Mouse (Mus musculus) limb, embryonic 11.5 days (tissue): ENCODE results near the gene Rapgef1. TPM values are rescaled to one million over a fixed set of nuclear protein-coding genes. Genes with fewer than 3 reads are reported as not detected.

Experiments used
- ATAC-seq: fragments of 200-750 bp; cut with Nextera tagmentation; 2 replicates; pipeline ENCODE4 v1.8.0; 2017; ENCODE audit warnings: low read depth; ENCODE audit not compliant: insufficient number of reproducible peaks, low FRiP score, low TSS enrichment
- DNase-seq: peaks from one replicate; pipeline ENCODE4 v3.0.0-alpha.2; 2015; ENCODE audit warnings: low spot score
- H3K27ac ChIP-seq: fragments of 300-500 bp; sonication (generic); replicated peaks from 2 replicates; pipeline ENCODE4 v1.5.1; 2014; ENCODE audit warnings: low read depth, mild to moderate bottlenecking, low read length
- H3K27me3 ChIP-seq: fragments of 300-500 bp; sonication (generic); 2 replicates; pipeline ENCODE4 v1.6.1; 2014; ENCODE audit warnings: mild to moderate bottlenecking, low read length, mixed read lengths; ENCODE audit not compliant: control insufficient read depth, insufficient read depth
- H3K36me3 ChIP-seq: fragments of 300-500 bp; sonication (generic); 2 replicates; pipeline ENCODE4 v1.6.1; 2014; ENCODE audit warnings: mild to moderate bottlenecking, low read length, moderate library complexity, mixed read lengths; ENCODE audit not compliant: control insufficient read depth, insufficient read depth
- H3K4me1 ChIP-seq: fragments of 300-500 bp; sonication (generic); 2 replicates; pipeline ENCODE4 v1.6.1; 2014; ENCODE audit warnings: low read length, mixed read lengths; ENCODE audit not compliant: control insufficient read depth, insufficient read depth
- H3K4me2 ChIP-seq: fragments of 300-500 bp; sonication (generic); 2 replicates; pipeline ENCODE4 v1.6.1; 2014; ENCODE audit warnings: low read depth, mild to moderate bottlenecking, moderate library complexity; ENCODE audit not compliant: severe bottlenecking
- H3K4me3 ChIP-seq: fragments of 300-500 bp; sonication (generic); 2 replicates; pipeline ENCODE4 v1.5.1; 2014; ENCODE audit warnings: low read depth, low read length
- H3K9ac ChIP-seq: fragments of 300-500 bp; sonication (generic); 2 replicates; pipeline ENCODE4 v1.6.1; 2014; ENCODE audit warnings: mild to moderate bottlenecking, low read length
- H3K9me3 ChIP-seq: fragments of 300-500 bp; sonication (generic); 2 replicates; pipeline ENCODE4 v1.6.1; 2016; ENCODE audit warnings: low read length; ENCODE audit not compliant: control insufficient read depth
- WGBS: fragments of 180-500 bp; shearing (Covaris S2); extraction: QIAGEN DNeasy Blood & Tissue Kit; methylation state at CpG from one replicate; pipeline ENCODE4 v1.1.7; 2014; 5-methylcytosine and 5-hydroxymethylcytosine counted together
- polyA plus RNA-seq: library from polyadenylated mRNA; unstranded; fragments of >200 nt; fragmentation: Nextera tagmentation; extraction: Ambion mirVana; gene quantifications from 2 replicates; pipeline ENCODE4 v1.2.1, GENCODE M21; 2014

Rapgef1 gene
- polyA plus RNA-seq, 1 experiment from 2014 or later = 17.1 TPM

- no peak overlapping the region for H3K27ac ChIP-seq
- ATAC-seq (no peak), DNase-seq (no peak)
- 84% methylated on average over 5 of the region's 5 CpGs for WGBS
- H3K27me3 ChIP-seq = no peaks in the 10 kb centered on the region
- no peaks in the 10 kb centered on the region for H3K9me3 ChIP-seq
- H3K4me1 ChIP-seq = peaks cover 2% of the 10 kb centered on the region; the same call in 1 of the 2 replicates
- no peak overlapping the region for H3K4me3 ChIP-seq
- no peak overlapping the region for H3K9ac ChIP-seq
- H3K36me3 ChIP-seq = no peaks in the 10 kb centered on the region
- H3K4me2 ChIP-seq = no peak overlapping the region
Measured at GRCm38 (mm10) chr2:29651876-29652275, 32.4 kb downstream of the Rapgef1 start.

- H3K27me3 ChIP-seq = no peaks in the 10 kb centered on the region
- no peak overlapping the region for H3K4me3 ChIP-seq
- H3K4me2 ChIP-seq = no peak overlapping the region
- ATAC-seq = no peak
- WGBS = 92% methylated on average over 5 of the region's 5 CpGs
- H3K9ac ChIP-seq = no peak overlapping the region
- H3K27ac ChIP-seq = no peak overlapping the region
- H3K9me3 ChIP-seq = no peaks in the 10 kb centered on the region
- DNase-seq = no peak
- peaks cover 2% of the 10 kb centered on the region; the same call in 1 of the 2 replicates for H3K4me1 ChIP-seq
- H3K36me3 ChIP-seq = no peaks in the 10 kb centered on the region
Measured at GRCm38 (mm10) chr2:29655433-29655832, 35.9 kb downstream of the Rapgef1 start.

GRCm38 (mm10) chr2:29656095-29656494 lies 36.6 kb downstream of the Rapgef1 start:
- no peak overlapping the region for H3K4me2 ChIP-seq
- no peak overlapping the region for H3K4me3 ChIP-seq
- H3K9me3 ChIP-seq = no peaks in the 10 kb centered on the region
- peaks cover 8% of the 10 kb centered on the region for H3K4me1 ChIP-seq
- 85% methylated on average over 1 of the region's 1 CpGs for WGBS
- H3K27me3 ChIP-seq = no peaks in the 10 kb centered on the region
- H3K27ac ChIP-seq = no peak overlapping the region
- no peaks in the 10 kb centered on the region for H3K36me3 ChIP-seq
- no peak for ATAC-seq
- no peak for DNase-seq
- no peak overlapping the region for H3K9ac ChIP-seq

GRCm38 (mm10) chr2:29657089-29657488 lies 37.6 kb downstream of the Rapgef1 start:
- Histone ChIP-seq H3K4me3 (no peak overlapping the region), H3K4me1 (peaks cover 14% of the 10 kb centered on the region), H3K4me2 (no peak overlapping the region), H3K27me3 (no peaks in the 10 kb centered on the region), H3K27ac (no peak overlapping the region), H3K36me3 (no peaks in the 10 kb centered on the region), H3K9ac (no peak overlapping the region), H3K9me3 (no peaks in the 10 kb centered on the region)
- DNase-seq = no peak
- WGBS = 36% methylated on average over 1 of the region's 1 CpGs
- ATAC-seq = no peak

GRCm38 (mm10) chr2:29661751-29662191 lies 42.3 kb downstream of the Rapgef1 start:
- H3K4me1 ChIP-seq = peaks cover 22% of the 10 kb centered on the region
- H3K27me3 ChIP-seq = no peaks in the 10 kb centered on the region
- no peak for ATAC-seq
- no peak overlapping the region for H3K4me2 ChIP-seq
- H3K27ac ChIP-seq = no peak overlapping the region; the same call in 1 of the 2 replicates
- H3K4me3 ChIP-seq = no peak overlapping the region
- H3K9ac ChIP-seq = no peak overlapping the region
- 57% methylated on average over 6 of the region's 6 CpGs for WGBS
- no peak for DNase-seq
- no peaks in the 10 kb centered on the region for H3K36me3 ChIP-seq
- no peaks in the 10 kb centered on the region for H3K9me3 ChIP-seq

- Histone ChIP-seq H3K4me2 (no peak overlapping the region), H3K4me1 (peaks cover 26% of the 10 kb centered on the region), H3K36me3 (no peaks in the 10 kb centered on the region), H3K27ac (no peak overlapping the region), H3K4me3 (no peak overlapping the region), H3K27me3 (no peaks in the 10 kb centered on the region), H3K9ac (no peak overlapping the region), H3K9me3 (no peaks in the 10 kb centered on the region)
- DNase-seq = no peak
- 5% methylated on average over 4 of the region's 4 CpGs for WGBS
- no peak for ATAC-seq
Measured at GRCm38 (mm10) chr2:29663260-29663877, 43.8 kb downstream of the Rapgef1 start.

GRCm38 (mm10) chr2:29665421-29665820 lies 45.9 kb downstream of the Rapgef1 start:
- WGBS = 86% methylated on average over 5 of the region's 5 CpGs
- DNase-seq = no peak
- Histone ChIP-seq H3K9me3 (no peaks in the 10 kb centered on the region), H3K9ac (no peak overlapping the region), H3K27ac (no peak overlapping the region), H3K4me1 (peaks cover 26% of the 10 kb centered on the region), H3K36me3 (no peaks in the 10 kb centered on the region), H3K4me2 (no peak overlapping the region), H3K27me3 (no peaks in the 10 kb centered on the region), H3K4me3 (no peak overlapping the region)
- no peak for ATAC-seq

- no peaks in the 10 kb centered on the region for H3K36me3 ChIP-seq
- H3K27ac ChIP-seq = no peak overlapping the region
- no peaks in the 10 kb centered on the region for H3K27me3 ChIP-seq
- no peak overlapping the region for H3K9ac ChIP-seq
- no peak overlapping the region for H3K4me2 ChIP-seq
- DNase-seq (peak; percentile 72), ATAC-seq (no peak)
- H3K4me1 ChIP-seq = peaks cover 16% of the 10 kb centered on the region
- 2% methylated on average over 7 of the region's 7 CpGs for WGBS
- H3K4me3 ChIP-seq = no peak overlapping the region
- no peaks in the 10 kb centered on the region for H3K9me3 ChIP-seq
Measured at GRCm38 (mm10) chr2:29666589-29666988, 47.1 kb downstream of the Rapgef1 start.

GRCm38 (mm10) chr2:29667109-29667508 lies 47.6 kb downstream of the Rapgef1 start:
- no peak overlapping the region for H3K9ac ChIP-seq
- H3K9me3 ChIP-seq = no peaks in the 10 kb centered on the region
- WGBS = 76% methylated on average over 4 of the region's 4 CpGs
- no peak overlapping the region for H3K4me3 ChIP-seq
- no peak overlapping the region for H3K4me2 ChIP-seq
- H3K27me3 ChIP-seq = no peaks in the 10 kb centered on the region
- no peak for ATAC-seq
- DNase-seq = no peak
- H3K4me1 ChIP-seq = peaks cover 14% of the 10 kb centered on the region
- H3K36me3 ChIP-seq = no peaks in the 10 kb centered on the region
- no peak overlapping the region for H3K27ac ChIP-seq
